Mouse (Mus musculus): ENCODE results near the gene Tulp4. TPM values are rescaled to one million over a fixed set of nuclear protein-coding genes. Genes with fewer than 3 reads are reported as not detected.
"Not testable (repeated sequence)": the region's sequence is repeated elsewhere in the genome, so short reads cannot be mapped to it uniquely, and the experiment has no call there.

The Tulp4 gene
- polyA plus RNA-seq, 1 experiment from 2014 or later = 212 TPM

GRCm38 (mm10) chr17:6201522-6202250, 95.4 kb downstream of the Tulp4 start:
- WGBS = 95% methylated on average over 14 of the region's 14 CpGs

GRCm38 (mm10) chr17:6202389-6203110, 96.3 kb downstream of the Tulp4 start:
- no peak for ATAC-seq (ENCODE audit: low FRiP score, low TSS enrichment)
- Histone ChIP-seq H3K4me1 (ENCODE audit: control insufficient read depth, insufficient read depth, low read length) (no peaks in the 10 kb centered on the region), H3K4me2 (ENCODE audit: low read length) (no peak overlapping the region), H3K27ac (replicated peaks; ENCODE audit: low read depth, low read length) (no peak overlapping the region), H3K4me3 (replicated peaks; ENCODE audit: low read depth, low read length) (no peak overlapping the region), H3K9me3 (ENCODE audit: control insufficient read depth, low read length) (no peaks in the 10 kb centered on the region), H3K9ac (replicated peaks; ENCODE audit: low read length) (no peak overlapping the region), H3K36me3 (ENCODE audit: control insufficient read depth, insufficient read depth, low read length) (peaks cover 67% of the 10 kb centered on the region), H3K27me3 (ENCODE audit: control insufficient read depth, insufficient read depth, low read length) (no peaks in the 10 kb centered on the region)
- DNase-seq = no peak
- 83% methylated on average over 14 of the region's 14 CpGs for WGBS

More at GRCm38 (mm10) chr17:6201522-6202250, 95.4 kb downstream of the Tulp4 start:
- DNase-seq (no peak), ATAC-seq (ENCODE audit: low FRiP score, low TSS enrichment) (no peak)
- Histone ChIP-seq H3K27me3 (ENCODE audit: control insufficient read depth, insufficient read depth, low read length) (no peaks in the 10 kb centered on the region), H3K4me3 (replicated peaks; ENCODE audit: low read depth, low read length) (no peak overlapping the region), H3K27ac (replicated peaks; ENCODE audit: low read depth, low read length) (no peak overlapping the region), H3K36me3 (ENCODE audit: control insufficient read depth, insufficient read depth, low read length) (peaks cover 61% of the 10 kb centered on the region), H3K9ac (replicated peaks; ENCODE audit: low read length) (no peak overlapping the region), H3K4me1 (ENCODE audit: control insufficient read depth, insufficient read depth, low read length) (no peaks in the 10 kb centered on the region), H3K4me2 (ENCODE audit: low read length) (no peak overlapping the region), H3K9me3 (ENCODE audit: control insufficient read depth, low read length) (no peaks in the 10 kb centered on the region)

GRCm38 (mm10) chr17:6203126-6203525, 96.9 kb downstream of the Tulp4 start:
- no peaks in the 10 kb centered on the region for H3K4me1 ChIP-seq (ENCODE audit: control insufficient read depth, insufficient read depth, low read length)
- no peak for ATAC-seq (ENCODE audit: low FRiP score, low TSS enrichment)
- no peak overlapping the region for H3K4me3 ChIP-seq (replicated peaks; ENCODE audit: low read depth, low read length)
- peaks cover 72% of the 10 kb centered on the region for H3K36me3 ChIP-seq (ENCODE audit: control insufficient read depth, insufficient read depth, low read length)
- H3K4me2 ChIP-seq (ENCODE audit: low read length) = no peak overlapping the region
- DNase-seq = no peak
- H3K27me3 ChIP-seq (ENCODE audit: control insufficient read depth, insufficient read depth, low read length) = no peaks in the 10 kb centered on the region
- no peak overlapping the region for H3K27ac ChIP-seq (replicated peaks; ENCODE audit: low read depth, low read length)
- WGBS = 86% methylated on average over 7 of the region's 7 CpGs
- no peak overlapping the region for H3K9ac ChIP-seq (replicated peaks; ENCODE audit: low read length)
- H3K9me3 ChIP-seq (ENCODE audit: control insufficient read depth, low read length) = no peaks in the 10 kb centered on the region

- H3K4me2 ChIP-seq (ENCODE audit: low read length) = no peak overlapping the region
- peaks cover 69% of the 10 kb centered on the region for H3K36me3 ChIP-seq (ENCODE audit: control insufficient read depth, insufficient read depth, low read length)
- no peaks in the 10 kb centered on the region for H3K4me1 ChIP-seq (ENCODE audit: control insufficient read depth, insufficient read depth, low read length)
- H3K27ac ChIP-seq (replicated peaks; ENCODE audit: low read depth, low read length) = no peak overlapping the region
- no peak overlapping the region for H3K4me3 ChIP-seq (replicated peaks; ENCODE audit: low read depth, low read length)
- no peak for ATAC-seq (ENCODE audit: low FRiP score, low TSS enrichment)
- 49% methylated on average over 4 of the region's 4 CpGs for WGBS
- no peak overlapping the region for H3K9ac ChIP-seq (replicated peaks; ENCODE audit: low read length)
- H3K27me3 ChIP-seq (ENCODE audit: control insufficient read depth, insufficient read depth, low read length) = no peaks in the 10 kb centered on the region
- H3K9me3 ChIP-seq (ENCODE audit: control insufficient read depth, low read length) = no peaks in the 10 kb centered on the region
- DNase-seq = no peak
Observed at GRCm38 (mm10) chr17:6203795-6204194, 97.6 kb downstream of the Tulp4 start.

- Histone ChIP-seq H3K4me2 (ENCODE audit: low read length) (no peak overlapping the region), H3K4me3 (replicated peaks; ENCODE audit: low read depth, low read length) (no peak overlapping the region), H3K27ac (replicated peaks; ENCODE audit: low read depth, low read length) (no peak overlapping the region), H3K36me3 (ENCODE audit: control insufficient read depth, insufficient read depth, low read length) (peaks cover 80% of the 10 kb centered on the region), H3K4me1 (ENCODE audit: control insufficient read depth, insufficient read depth, low read length) (no peaks in the 10 kb centered on the region), H3K9ac (replicated peaks; ENCODE audit: low read length) (no peak overlapping the region), H3K27me3 (ENCODE audit: control insufficient read depth, insufficient read depth, low read length) (no peaks in the 10 kb centered on the region), H3K9me3 (ENCODE audit: control insufficient read depth, low read length) (no peaks in the 10 kb centered on the region)
- ATAC-seq (ENCODE audit: low FRiP score, low TSS enrichment) = no peak
- WGBS = 95% methylated on average over 1 of the region's 1 CpGs
- no peak for DNase-seq
Observed at GRCm38 (mm10) chr17:6211721-6212120, 105.5 kb downstream of the Tulp4 start.

- no peak overlapping the region for H3K4me2 ChIP-seq (ENCODE audit: low read length)
- ATAC-seq (ENCODE audit: low FRiP score, low TSS enrichment) = no peak
- H3K9me3 ChIP-seq (ENCODE audit: control insufficient read depth, low read length) = no peaks in the 10 kb centered on the region
- H3K4me3 ChIP-seq (replicated peaks; ENCODE audit: low read depth, low read length) = no peak overlapping the region
- no peak overlapping the region for H3K27ac ChIP-seq (replicated peaks; ENCODE audit: low read depth, low read length)
- H3K4me1 ChIP-seq (ENCODE audit: control insufficient read depth, insufficient read depth, low read length) = no peaks in the 10 kb centered on the region
- no peak overlapping the region for H3K9ac ChIP-seq (replicated peaks; ENCODE audit: low read length)
- no peak for DNase-seq
- H3K36me3 ChIP-seq (ENCODE audit: control insufficient read depth, insufficient read depth, low read length) = peaks cover 59% of the 10 kb centered on the region
- WGBS = 91% methylated on average over 4 of the region's 4 CpGs
- no peaks in the 10 kb centered on the region for H3K27me3 ChIP-seq (ENCODE audit: control insufficient read depth, insufficient read depth, low read length)
Observed at GRCm38 (mm10) chr17:6215640-6216039, 109.4 kb downstream of the Tulp4 start.

GRCm38 (mm10) chr17:6216514-6216913, 110.3 kb downstream of the Tulp4 start:
- Histone ChIP-seq H3K4me3 (replicated peaks; ENCODE audit: low read depth, low read length) (no peak overlapping the region), H3K36me3 (ENCODE audit: control insufficient read depth, insufficient read depth, low read length) (peaks cover 51% of the 10 kb centered on the region), H3K9me3 (ENCODE audit: control insufficient read depth, low read length) (no peaks in the 10 kb centered on the region), H3K27ac (replicated peaks; ENCODE audit: low read depth, low read length) (no peak overlapping the region), H3K4me1 (ENCODE audit: control insufficient read depth, insufficient read depth, low read length) (no peaks in the 10 kb centered on the region), H3K9ac (replicated peaks; ENCODE audit: low read length) (no peak overlapping the region), H3K4me2 (ENCODE audit: low read length) (no peak overlapping the region), H3K27me3 (ENCODE audit: control insufficient read depth, insufficient read depth, low read length) (no peaks in the 10 kb centered on the region)
- WGBS = 95% methylated on average over 10 of the region's 10 CpGs
- ATAC-seq (ENCODE audit: low FRiP score, low TSS enrichment) (no peak), DNase-seq (no peak)

- not testable (repeated sequence) for H3K9ac ChIP-seq (replicated peaks; ENCODE audit: low read length); H3K27me3 ChIP-seq (ENCODE audit: control insufficient read depth, insufficient read depth, low read length); H3K27ac ChIP-seq (replicated peaks; ENCODE audit: low read depth, low read length); H3K4me2 ChIP-seq (ENCODE audit: low read length); DNase-seq; H3K4me1 ChIP-seq (ENCODE audit: control insufficient read depth, insufficient read depth, low read length); H3K36me3 ChIP-seq (ENCODE audit: control insufficient read depth, insufficient read depth, low read length); H3K9me3 ChIP-seq (ENCODE audit: control insufficient read depth, low read length); H3K4me3 ChIP-seq (replicated peaks; ENCODE audit: low read depth, low read length); ATAC-seq (ENCODE audit: low FRiP score, low TSS enrichment)
- no CpG with 5 or more reads among the region's 7 CpGs for WGBS
Observed at GRCm38 (mm10) chr17:6232633-6233032, 126.4 kb downstream of the Tulp4 start.

- not testable (repeated sequence) for H3K36me3 ChIP-seq (ENCODE audit: control insufficient read depth, insufficient read depth, low read length); H3K4me3 ChIP-seq (replicated peaks; ENCODE audit: low read depth, low read length); H3K27me3 ChIP-seq (ENCODE audit: control insufficient read depth, insufficient read depth, low read length); H3K27ac ChIP-seq (replicated peaks; ENCODE audit: low read depth, low read length); H3K9me3 ChIP-seq (ENCODE audit: control insufficient read depth, low read length); DNase-seq; ATAC-seq (ENCODE audit: low FRiP score, low TSS enrichment); H3K9ac ChIP-seq (replicated peaks; ENCODE audit: low read length); H3K4me2 ChIP-seq (ENCODE audit: low read length); H3K4me1 ChIP-seq (ENCODE audit: control insufficient read depth, insufficient read depth, low read length)
- 100% methylated on average over 1 of the region's 1 CpGs for WGBS
Observed at GRCm38 (mm10) chr17:6251298-6251697, 145.1 kb downstream of the Tulp4 start.

Data from midbrain, embryonic 14.5 days (tissue).